Mouse (Mus musculus) ES-Bruce4 (cell line): Measurements from ENCODE around the gene Gm13304. TPM values are rescaled to one million over a fixed set of nuclear protein-coding genes. Genes with fewer than 3 reads are reported as not detected.
"Not testable (repeated sequence)": the region's sequence is repeated elsewhere in the genome, so short reads cannot be mapped to it uniquely, and the experiment has no call there.

Source experiments
- H3K27ac ChIP-seq: 2 replicates; pipeline ENCODE4 v1.5.1; 2012; ENCODE audit warnings: low read length, inconsistent platforms; ENCODE audit not compliant: insufficient read depth
- H3K27me3 ChIP-seq: 2 replicates; pipeline ENCODE4 v1.6.1; 2012; ENCODE audit warnings: mild to moderate bottlenecking, low read length, inconsistent platforms; ENCODE audit not compliant: control insufficient read depth, poor library complexity, insufficient read depth, severe bottlenecking
- H3K36me3 ChIP-seq: 2 replicates; pipeline ENCODE4 v1.6.1; 2012; ENCODE audit warnings: inconsistent platforms, mild to moderate bottlenecking, low read length, moderate library complexity; ENCODE audit not compliant: control insufficient read depth, poor library complexity, insufficient read depth, severe bottlenecking
- H3K4me1 ChIP-seq: one replicate; pipeline ENCODE4 v1.8.1; 2011; ENCODE audit warnings: low read length; ENCODE audit not compliant: control insufficient read depth, insufficient read depth
- H3K4me3 ChIP-seq: 2 replicates; pipeline ENCODE4 v1.5.1; 2011; ENCODE audit warnings: low read depth, mild to moderate bottlenecking, low read length
- H3K9ac ChIP-seq: 2 replicates; pipeline ENCODE4 v1.6.1; 2012; ENCODE audit warnings: low read depth, mild to moderate bottlenecking, inconsistent platforms; ENCODE audit not compliant: poor library complexity, severe bottlenecking
- H3K9me3 ChIP-seq: replicated peaks from 2 replicates; pipeline ENCODE4 v1.6.1; 2012; ENCODE audit warnings: mild to moderate bottlenecking, low read length, inconsistent platforms; ENCODE audit not compliant: control insufficient read depth, poor library complexity, insufficient read depth, severe bottlenecking
- polyA plus RNA-seq: library from polyadenylated mRNA; stranded (reverse); fragments of >200 nt; gene quantifications from 2 replicates; pipeline ENCODE4 v1.2.4, GENCODE M21; 2011; ENCODE audit warnings: low read depth; ENCODE audit not compliant: missing spikeins, insufficient read depth, insufficient read length

Gm13304 gene
- not detected in 2 replicates for polyA plus RNA-seq

DNA sequence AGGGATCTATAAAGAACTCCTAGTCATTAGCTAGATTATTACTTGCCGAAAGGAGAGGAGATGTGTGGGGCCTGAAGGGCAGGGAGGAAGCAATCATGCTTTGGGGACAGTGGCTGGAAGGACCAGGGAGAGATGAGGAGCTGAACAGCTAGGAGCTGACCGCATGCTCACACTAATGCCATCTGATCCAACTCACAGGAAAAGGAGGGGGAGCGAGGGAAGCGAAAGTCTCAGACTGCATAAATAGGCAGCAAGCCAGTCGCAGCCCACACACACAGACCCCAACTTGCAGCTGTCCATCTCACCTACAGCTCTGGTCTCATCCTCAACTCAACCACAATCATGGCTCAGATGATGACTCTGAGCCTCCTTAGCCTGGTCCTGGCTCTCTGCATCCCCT, at the start of gene Gm13304:
Gene Gm13304, plus strand, starts transcription at position 301 of the 400 bp plus-strand sequence.
- not testable (repeated sequence) for H3K9me3 ChIP-seq, H3K27ac ChIP-seq, H3K9ac ChIP-seq, H3K36me3 ChIP-seq, H3K4me1 ChIP-seq, H3K27me3 ChIP-seq, H3K4me3 ChIP-seq

DNA sequence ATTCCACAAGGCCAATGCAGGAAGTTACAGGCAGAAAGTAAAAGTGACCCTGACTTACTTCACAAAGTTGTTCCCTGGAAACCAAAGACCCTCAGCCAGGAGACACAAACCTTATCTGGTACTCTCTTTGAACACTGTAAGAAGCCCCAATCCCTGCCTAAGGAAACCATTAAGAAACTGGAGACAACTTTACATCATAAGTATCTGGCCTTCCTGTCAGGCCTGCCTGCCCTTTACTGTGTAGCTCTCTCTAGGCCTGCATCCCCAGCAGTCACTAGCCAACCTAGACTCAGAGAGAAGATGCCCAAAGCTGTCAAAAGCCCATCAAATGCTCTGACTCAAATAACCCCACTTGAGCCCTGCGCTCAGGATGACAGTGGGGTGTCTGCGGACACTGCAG, 23.7 kb upstream of the Gm13304 start, which contains the start of gene Gm3893:
Gene Gm3893, plus strand, starts transcription at position 301 of the 400 bp plus-strand sequence.
- not testable (repeated sequence) for H3K4me3 ChIP-seq, H3K9ac ChIP-seq, H3K4me1 ChIP-seq, H3K36me3 ChIP-seq, H3K9me3 ChIP-seq, H3K27me3 ChIP-seq, H3K27ac ChIP-seq

DNA sequence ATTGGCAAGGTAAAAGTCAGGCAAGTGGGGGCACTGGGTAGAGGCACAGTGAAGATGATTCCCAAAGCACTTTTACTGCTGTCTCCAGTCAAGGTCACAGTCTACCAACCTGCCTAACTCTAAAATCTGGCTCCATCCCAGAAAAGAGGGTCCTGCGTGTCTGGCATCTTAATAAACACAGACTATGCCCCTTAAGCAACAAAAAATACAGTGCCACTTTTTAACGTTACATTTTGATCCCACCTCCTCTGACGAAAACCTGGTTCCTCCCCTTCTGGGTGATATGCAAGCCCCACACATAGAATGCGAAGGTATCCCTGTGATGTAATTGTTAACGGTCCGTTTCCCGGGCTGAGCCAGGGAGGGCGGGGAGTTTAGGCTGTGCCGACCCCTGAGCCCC, 38.5 kb downstream of the Gm13304 start, which contains the start of gene Gm13306:
Gene Gm13306, plus strand, starts transcription at position 301 of the 400 bp plus-strand sequence.
- H3K27me3 ChIP-seq, H3K9me3 ChIP-seq, H3K4me3 ChIP-seq, H3K27ac ChIP-seq, H3K36me3 ChIP-seq, H3K4me1 ChIP-seq, H3K9ac ChIP-seq: not testable (repeated sequence)

Other genes starting within 250 kb of the Gm13304 start
- gene Gm21541, start 211.2 kb upstream of the Gm13304 start, polyA plus RNA-seq, result not detected in 2 replicates
- 0.94 and 2.3 TPM in 2 replicates for gene Gm20878, start 173.2 kb upstream of the Gm13304 start, polyA plus RNA-seq
- gene Fam205a4, start 148.8 kb upstream of the Gm13304 start, polyA plus RNA-seq, result not detected in 2 replicates
- gene Gm21093, start 80.1 kb upstream of the Gm13304 start, polyA plus RNA-seq, result not detected in 2 replicates
- gene Gm3893, start 23.6 kb upstream of the Gm13304 start, polyA plus RNA-seq, result not detected in 2 replicates
- gene Gm13306, start 38.6 kb downstream of the Gm13304 start, polyA plus RNA-seq, result not detected in 2 replicates
- 1.7 TPM in 1 of 2 replicates, not detected in the other for gene Gm13305, start 53.8 kb downstream of the Gm13304 start, polyA plus RNA-seq
- gene Gm10600, start 125.8 kb downstream of the Gm13304 start, polyA plus RNA-seq, result not detected in 2 replicates
- not detected in 2 replicates for gene Ccl21b, start 140.9 kb downstream of the Gm13304 start, polyA plus RNA-seq
- not detected in 2 replicates for gene Gm21953, start 179.4 kb downstream of the Gm13304 start, polyA plus RNA-seq
- gene Fam205a3, start 203.5 kb downstream of the Gm13304 start, polyA plus RNA-seq, result not detected in 2 replicates